Mouse (Mus musculus): ENCODE measurements at regions not wholly inside any gene's neighbourhood (a gene's known extent, or its start where the extent isn't known, plus 50 kb on each side); places are given as distances from the start of the nearest gene placed in this dataset.

DNA sequence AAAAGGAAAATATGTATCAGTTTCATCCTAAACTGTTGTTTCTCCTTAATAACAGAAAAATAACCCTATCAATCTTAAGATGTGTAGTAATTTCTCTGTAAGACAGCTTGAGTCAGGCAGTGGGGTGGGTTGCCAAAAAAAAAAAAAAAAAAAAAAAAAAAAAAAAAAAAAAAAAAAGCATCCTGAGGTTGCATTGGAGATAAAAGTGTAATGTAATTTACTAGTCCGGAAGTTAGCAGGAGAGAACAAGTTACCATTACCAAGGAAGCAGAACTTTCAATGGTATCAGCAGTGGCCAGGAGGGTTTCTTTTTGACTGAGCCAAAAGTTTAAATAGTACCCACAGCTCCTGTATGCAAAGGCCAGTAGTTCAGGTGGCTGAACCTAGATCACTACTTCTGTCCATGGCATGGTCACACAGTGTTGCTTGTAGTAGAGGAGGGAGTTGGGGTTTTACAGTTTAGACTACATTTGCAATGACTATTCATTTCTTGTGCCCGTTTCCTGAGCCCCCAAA, 110.2 kb upstream of the Mdga2 start:
- Histone ChIP-seq H3K4me3 (ENCODE audit: low read depth, low read length) (no peak overlapping the region), H3K36me3 (ENCODE audit: insufficient read depth) (no peaks in the 10 kb centered on the region), H3K27ac (ENCODE audit: low read depth) (no peak overlapping the region), H3K9me3 (ENCODE audit: low read depth, low read length) (no peaks in the 10 kb centered on the region), H3K4me1 (ENCODE audit: insufficient read depth) (no peaks in the 10 kb centered on the region), H3K4me2 (no peak overlapping the region), H3K27me3 (ENCODE audit: insufficient read depth, low read length) (no peaks in the 10 kb centered on the region), H3K9ac (no peak overlapping the region)
- no peak for TF ChIP-seq CTCF (IDR thresholded peaks at IDR 0.05; ENCODE audit: low read depth)
- ATAC-seq (ENCODE audit: insufficient read depth) = no peak
- DNase-seq = no peak
- WGBS = 69% methylated on average over 2 of the region's 2 CpGs

DNA sequence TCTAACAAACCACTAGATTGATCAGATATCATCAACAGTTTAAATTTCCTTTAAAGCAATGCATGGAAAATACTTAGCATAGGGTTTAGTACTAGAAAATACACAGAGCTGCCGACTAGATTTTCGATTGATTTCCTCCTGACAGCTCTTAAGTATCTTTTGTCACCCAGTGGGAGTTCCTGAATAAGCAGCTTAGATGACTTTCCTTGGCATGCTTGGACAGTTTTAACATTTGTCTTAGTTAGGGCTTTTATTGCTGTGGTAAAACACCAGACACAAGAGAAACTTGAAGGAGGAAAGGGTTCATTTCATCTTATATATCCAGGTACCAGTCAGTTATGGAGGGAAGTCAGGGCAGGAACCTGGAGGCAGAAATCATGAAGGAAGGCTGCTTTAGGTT, 104.0 kb upstream of the Mdga2 start:
- Histone ChIP-seq H3K4me1 (ENCODE audit: insufficient read depth) (no peaks in the 10 kb centered on the region), H3K9ac (no peak overlapping the region), H3K9me3 (ENCODE audit: low read depth, low read length) (no peaks in the 10 kb centered on the region), H3K27me3 (ENCODE audit: insufficient read depth, low read length) (no peaks in the 10 kb centered on the region), H3K4me3 (ENCODE audit: low read depth, low read length) (no peak overlapping the region), H3K4me2 (no peak overlapping the region), H3K27ac (ENCODE audit: low read depth) (no peak overlapping the region), H3K36me3 (ENCODE audit: insufficient read depth) (no peaks in the 10 kb centered on the region)
- TF ChIP-seq CTCF (IDR thresholded peaks at IDR 0.05; ENCODE audit: low read depth) = no peak
- WGBS = 63% methylated on average over 2 of the region's 2 CpGs
- ATAC-seq (ENCODE audit: insufficient read depth) = no peak
- no peak for DNase-seq

DNA sequence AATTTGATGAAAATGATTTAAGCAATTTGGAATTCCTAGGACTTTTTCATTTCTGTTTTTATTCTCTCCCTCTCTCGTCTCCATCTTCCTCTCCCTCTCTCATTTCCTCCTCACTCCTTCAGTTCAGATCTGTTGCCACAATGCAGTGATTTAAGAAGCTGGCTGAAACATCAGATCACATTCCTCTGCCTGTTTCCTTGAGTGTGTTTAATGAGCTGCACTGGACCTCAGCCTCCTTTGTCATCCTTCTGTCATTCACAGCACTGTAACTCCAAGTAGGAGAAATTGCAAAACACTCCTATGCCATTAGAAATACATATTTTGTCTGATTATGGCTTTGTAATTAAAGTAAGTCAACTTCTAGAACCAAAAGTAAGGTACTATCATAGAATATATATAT, 103.5 kb upstream of the Mdga2 start:
- no peak for TF ChIP-seq CTCF (IDR thresholded peaks at IDR 0.05; ENCODE audit: low read depth)
- Histone ChIP-seq H3K4me2 (no peak overlapping the region), H3K27ac (ENCODE audit: low read depth) (no peak overlapping the region), H3K27me3 (ENCODE audit: insufficient read depth, low read length) (no peaks in the 10 kb centered on the region), H3K36me3 (ENCODE audit: insufficient read depth) (no peaks in the 10 kb centered on the region), H3K9me3 (ENCODE audit: low read depth, low read length) (no peaks in the 10 kb centered on the region), H3K4me3 (ENCODE audit: low read depth, low read length) (no peak overlapping the region), H3K4me1 (ENCODE audit: insufficient read depth) (no peaks in the 10 kb centered on the region), H3K9ac (no peak overlapping the region)
- ATAC-seq (ENCODE audit: insufficient read depth) = no peak
- no peak for DNase-seq
- WGBS = 25% methylated on average over 1 of the region's 1 CpGs

DNA sequence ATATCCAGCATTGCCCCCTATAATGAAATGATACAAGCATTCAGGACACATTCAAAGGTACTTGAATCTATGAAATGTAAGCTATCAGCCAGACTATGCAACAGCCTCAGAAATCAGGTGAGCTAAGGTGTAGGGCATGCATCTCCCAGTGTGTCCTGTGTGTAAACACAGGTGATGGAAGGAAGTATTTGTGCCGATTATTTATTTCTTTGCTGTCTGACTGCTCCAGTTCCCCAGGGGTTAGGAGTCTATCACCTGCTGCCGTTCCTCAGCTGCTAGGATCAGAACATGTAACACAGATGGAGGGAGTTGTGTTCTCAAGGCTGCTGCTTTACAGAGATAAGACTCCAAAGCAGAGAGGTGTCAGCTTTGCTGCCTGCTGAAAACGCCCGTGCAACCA, 103.0 kb upstream of the Mdga2 start:
- H3K4me3 ChIP-seq (ENCODE audit: low read depth, low read length) = no peak overlapping the region
- H3K27ac ChIP-seq (ENCODE audit: low read depth) = no peak overlapping the region
- DNase-seq = no peak
- no peak for ATAC-seq (ENCODE audit: insufficient read depth)
- H3K9ac ChIP-seq = no peak overlapping the region
- TF ChIP-seq CTCF (IDR thresholded peaks at IDR 0.05; ENCODE audit: low read depth) = no peak
- H3K9me3 ChIP-seq (ENCODE audit: low read depth, low read length) = no peaks in the 10 kb centered on the region
- 46% methylated on average over 4 of the region's 4 CpGs for WGBS
- H3K36me3 ChIP-seq (ENCODE audit: insufficient read depth) = no peaks in the 10 kb centered on the region
- no peaks in the 10 kb centered on the region for H3K27me3 ChIP-seq (ENCODE audit: insufficient read depth, low read length)
- H3K4me2 ChIP-seq = no peak overlapping the region
- no peaks in the 10 kb centered on the region for H3K4me1 ChIP-seq (ENCODE audit: insufficient read depth)

DNA sequence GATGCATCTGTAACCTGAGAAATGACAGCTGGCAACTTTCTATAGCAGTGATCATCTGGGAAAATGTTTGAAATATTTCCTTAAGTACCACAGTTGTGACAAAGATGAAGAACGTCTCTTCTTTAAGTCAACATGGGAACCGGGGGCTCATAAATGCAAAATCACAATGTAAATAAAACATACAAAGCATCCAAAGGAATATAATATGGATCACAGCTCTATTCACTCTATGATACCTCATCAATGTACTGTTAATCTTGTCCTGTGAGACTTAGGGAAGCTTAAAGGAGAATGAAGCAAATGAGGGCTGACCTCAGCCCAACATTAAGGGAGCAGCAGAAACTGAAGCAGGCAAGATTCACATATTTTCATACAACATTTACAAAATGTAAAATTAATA, 96.3 kb upstream of the Mdga2 start:
- no peak overlapping the region for H3K4me2 ChIP-seq
- 29% methylated on average over 2 of the region's 2 CpGs for WGBS

DNA sequence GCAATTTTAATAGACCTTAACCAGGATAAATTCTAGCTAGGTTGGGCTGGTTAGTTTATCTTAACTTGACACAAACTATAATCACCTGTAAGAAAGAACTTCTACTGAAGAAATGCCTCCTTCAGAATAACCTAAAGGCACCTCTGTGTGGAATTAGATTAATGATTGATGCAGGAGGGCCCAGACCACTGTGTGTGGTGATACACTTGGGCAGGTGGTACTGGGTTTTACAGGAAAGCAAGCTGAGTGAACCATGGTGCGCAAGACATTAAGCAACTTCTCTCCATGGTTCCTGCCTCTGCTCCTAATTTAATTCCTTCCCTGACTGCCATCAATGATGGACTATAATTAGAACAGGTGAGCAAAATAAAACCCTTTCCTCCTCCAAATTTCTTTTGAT, 77.9 kb upstream of the Mdga2 start:
- H3K36me3 ChIP-seq (ENCODE audit: insufficient read depth) = no peaks in the 10 kb centered on the region
- no peak overlapping the region for H3K9ac ChIP-seq
- no peak overlapping the region for H3K4me3 ChIP-seq (ENCODE audit: low read depth, low read length)
- no peak for TF ChIP-seq CTCF (IDR thresholded peaks at IDR 0.05; ENCODE audit: low read depth)
- no peaks in the 10 kb centered on the region for H3K27me3 ChIP-seq (ENCODE audit: insufficient read depth, low read length)
- H3K27ac ChIP-seq (ENCODE audit: low read depth) = no peak overlapping the region
- H3K9me3 ChIP-seq (ENCODE audit: low read depth, low read length) = no peaks in the 10 kb centered on the region
- DNase-seq (no peak), ATAC-seq (ENCODE audit: insufficient read depth) (no peak)
- H3K4me2 ChIP-seq = no peak overlapping the region
- 91% methylated on average over 1 of the region's 1 CpGs for WGBS
- H3K4me1 ChIP-seq (ENCODE audit: insufficient read depth) = no peaks in the 10 kb centered on the region

More for the DNA sequence above, 96.3 kb upstream of the Mdga2 start:
- Histone ChIP-seq H3K27ac (ENCODE audit: low read depth) (no peak overlapping the region), H3K27me3 (ENCODE audit: insufficient read depth, low read length) (no peaks in the 10 kb centered on the region), H3K9me3 (ENCODE audit: low read depth, low read length) (no peaks in the 10 kb centered on the region), H3K4me3 (ENCODE audit: low read depth, low read length) (no peak overlapping the region), H3K36me3 (ENCODE audit: insufficient read depth) (no peaks in the 10 kb centered on the region), H3K9ac (no peak overlapping the region), H3K4me1 (ENCODE audit: insufficient read depth) (no peaks in the 10 kb centered on the region)
- no peak for TF ChIP-seq CTCF (IDR thresholded peaks at IDR 0.05; ENCODE audit: low read depth)
- DNase-seq (peak; percentile 58), ATAC-seq (ENCODE audit: insufficient read depth) (peak; percentile 56; the same call in 1 of the 2 replicates)

DNA sequence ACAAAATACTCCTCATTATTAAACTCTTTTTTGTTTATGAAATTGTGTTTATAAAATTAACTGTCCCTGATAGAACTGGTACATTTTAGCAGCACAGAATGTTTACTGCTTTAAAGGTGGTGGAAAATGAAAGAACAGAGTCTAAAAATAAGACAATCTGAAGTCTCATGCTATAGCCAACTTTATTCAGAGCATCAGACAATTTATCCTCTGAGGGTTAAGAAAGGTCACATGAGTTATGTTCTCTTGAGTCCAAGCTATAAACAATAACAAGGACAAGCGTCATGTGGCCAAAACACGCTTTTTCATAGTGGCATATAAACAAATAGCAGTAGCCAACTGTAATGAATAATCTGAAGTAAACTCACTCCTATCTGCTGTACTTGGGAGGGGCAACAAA, 67.7 kb upstream of the Mdga2 start:
- H3K4me2 ChIP-seq = no peak overlapping the region
- H3K36me3 ChIP-seq (ENCODE audit: insufficient read depth) = no peaks in the 10 kb centered on the region
- no peak for TF ChIP-seq CTCF (IDR thresholded peaks at IDR 0.05; ENCODE audit: low read depth)
- WGBS = 47% methylated on average over 2 of the region's 2 CpGs
- no peak overlapping the region for H3K9ac ChIP-seq
- DNase-seq = peak; percentile 75
- H3K9me3 ChIP-seq (ENCODE audit: low read depth, low read length) = no peaks in the 10 kb centered on the region
- ATAC-seq (ENCODE audit: insufficient read depth) = peak; percentile 66; the same call in 1 of the 2 replicates
- no peaks in the 10 kb centered on the region for H3K4me1 ChIP-seq (ENCODE audit: insufficient read depth)
- no peak overlapping the region for H3K27ac ChIP-seq (ENCODE audit: low read depth)
- H3K27me3 ChIP-seq (ENCODE audit: insufficient read depth, low read length) = no peaks in the 10 kb centered on the region
- no peak overlapping the region for H3K4me3 ChIP-seq (ENCODE audit: low read depth, low read length)

DNA sequence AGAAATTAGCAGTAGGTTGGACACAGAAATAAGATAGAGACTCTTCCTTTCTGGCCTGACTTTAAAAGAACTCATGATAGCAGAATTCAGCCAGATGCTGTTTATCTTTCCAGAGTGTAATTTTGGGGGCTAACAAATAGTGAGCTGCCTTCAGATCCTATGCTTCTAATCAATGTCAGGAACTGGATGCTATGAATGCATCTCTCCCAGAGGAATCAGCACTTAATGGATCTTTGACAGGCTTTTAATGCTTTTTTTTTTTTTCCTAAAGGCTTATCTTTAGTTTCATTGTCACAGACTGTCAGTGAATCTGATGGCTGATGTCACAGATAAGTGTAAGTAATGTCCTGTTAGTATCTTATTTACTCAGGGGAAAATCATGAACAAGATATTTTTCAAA, 50.5 kb upstream of the Mdga2 start:
- DNase-seq (no peak), ATAC-seq (ENCODE audit: insufficient read depth) (no peak)
- no peak overlapping the region for H3K9ac ChIP-seq
- H3K4me1 ChIP-seq (ENCODE audit: insufficient read depth) = no peaks in the 10 kb centered on the region
- H3K27me3 ChIP-seq (ENCODE audit: insufficient read depth, low read length) = no peaks in the 10 kb centered on the region
- H3K9me3 ChIP-seq (ENCODE audit: low read depth, low read length) = no peaks in the 10 kb centered on the region
- no peaks in the 10 kb centered on the region for H3K36me3 ChIP-seq (ENCODE audit: insufficient read depth)
- H3K27ac ChIP-seq (ENCODE audit: low read depth) = no peak overlapping the region
- no peak overlapping the region for H3K4me2 ChIP-seq
- H3K4me3 ChIP-seq (ENCODE audit: low read depth, low read length) = no peak overlapping the region
- no peak for TF ChIP-seq CTCF (IDR thresholded peaks at IDR 0.05; ENCODE audit: low read depth)
